Mouse (Mus musculus): ENCODE measurements at regions not wholly inside any gene's neighbourhood (a gene's known extent, or its start where the extent isn't known, plus 50 kb on each side); places are given as distances from the start of the nearest gene placed in this dataset.

- 98% methylated on average over 3 of the region's 3 CpGs for WGBS (ENCODE audit: missing documents)
- Histone ChIP-seq H3K27ac (no peak overlapping the region), H3K36me3 (ENCODE audit: inconsistent target) (no peaks in the 10 kb centered on the region), H3K4me3 (ENCODE audit: inconsistent target) (no peak overlapping the region), H3K79me2 (ENCODE audit: inconsistent target) (no peaks in the 10 kb centered on the region)
Measured at GRCm38 (mm10) chr9:61757806-61758205, 156.5 kb downstream of the Rplp1 start.

DNA sequence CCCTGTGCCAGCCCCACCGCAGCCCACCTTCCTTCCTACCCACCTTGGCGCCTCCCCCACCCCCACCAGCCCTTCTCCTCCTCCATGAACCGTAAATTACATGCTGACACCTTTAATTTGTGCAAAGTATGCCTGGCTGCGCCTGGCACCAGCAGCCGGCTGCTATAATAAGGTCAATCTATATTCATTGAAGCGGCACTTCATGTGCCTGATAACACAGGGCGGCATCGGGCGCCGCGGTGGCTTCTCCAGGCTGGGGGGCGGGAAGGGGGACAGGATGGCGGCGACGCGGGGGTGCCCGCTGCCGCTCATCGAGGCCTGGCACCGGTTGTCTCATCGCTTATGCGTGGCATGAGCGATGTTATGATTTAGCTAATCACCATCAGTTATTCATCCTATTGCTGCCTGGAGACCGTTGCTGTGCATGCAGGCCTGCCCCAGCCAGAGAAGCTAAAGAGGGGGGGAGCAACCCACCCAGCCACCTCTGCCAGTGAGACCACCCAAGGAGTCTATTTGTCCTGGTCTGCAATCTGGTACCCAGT is 157.5 kb downstream of the Rplp1 start:
- WGBS (ENCODE audit: missing documents) = 93% methylated on average over 24 of the region's 24 CpGs
- Histone ChIP-seq H3K27ac (no peak overlapping the region), H3K4me3 (ENCODE audit: inconsistent target) (no peak overlapping the region), H3K36me3 (ENCODE audit: inconsistent target) (no peaks in the 10 kb centered on the region), H3K79me2 (ENCODE audit: inconsistent target) (no peaks in the 10 kb centered on the region)

- Histone ChIP-seq H3K79me2 (ENCODE audit: inconsistent target) (no peaks in the 10 kb centered on the region), H3K36me3 (ENCODE audit: inconsistent target) (no peaks in the 10 kb centered on the region), H3K27ac (no peak overlapping the region), H3K4me3 (ENCODE audit: inconsistent target) (no peak overlapping the region)
- whole genome bisulfite sequencing (ENCODE audit: missing documents) = 91% methylated on average over 14 of the region's 15 CpGs
Measured at GRCm38 (mm10) chr9:61756224-61756800, 158.0 kb downstream of the Rplp1 start.

DNA sequence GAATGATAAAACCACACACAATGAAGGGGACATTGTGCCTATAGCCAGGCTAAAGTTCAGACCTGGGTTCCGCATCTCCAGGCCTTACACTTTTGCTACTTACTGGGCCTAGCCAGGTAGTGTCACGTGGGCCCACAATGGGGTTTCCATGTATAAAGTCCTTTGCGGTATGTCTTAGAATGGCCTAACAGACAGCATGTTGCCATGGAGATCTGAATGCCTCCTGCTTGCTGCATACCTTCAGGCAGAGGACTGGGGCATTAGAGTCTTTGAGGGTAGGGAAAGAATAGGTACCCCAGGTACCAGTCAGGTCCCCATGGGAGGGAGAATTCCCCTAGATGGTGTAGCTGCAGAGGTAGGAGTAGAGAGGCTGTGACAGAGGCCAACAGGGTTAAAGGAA is 159.0 kb downstream of the Rplp1 start:
- Histone ChIP-seq H3K36me3 (ENCODE audit: inconsistent target) (no peaks in the 10 kb centered on the region), H3K79me2 (ENCODE audit: inconsistent target) (no peaks in the 10 kb centered on the region), H3K27ac (no peak overlapping the region), H3K4me3 (ENCODE audit: inconsistent target) (no peak overlapping the region)
- 95% methylated on average over 3 of the region's 3 CpGs for WGBS (ENCODE audit: missing documents)

- H3K36me3 ChIP-seq (ENCODE audit: inconsistent target) = no peaks in the 10 kb centered on the region
- H3K4me3 ChIP-seq (ENCODE audit: inconsistent target) = no peak overlapping the region
- 9% methylated on average over 10 of the region's 10 CpGs for WGBS (ENCODE audit: missing documents)
- no peak overlapping the region for H3K27ac ChIP-seq
- H3K79me2 ChIP-seq (ENCODE audit: inconsistent target) = no peaks in the 10 kb centered on the region
Measured at GRCm38 (mm10) chr9:61753795-61754194, 160.5 kb downstream of the Rplp1 start.

DNA sequence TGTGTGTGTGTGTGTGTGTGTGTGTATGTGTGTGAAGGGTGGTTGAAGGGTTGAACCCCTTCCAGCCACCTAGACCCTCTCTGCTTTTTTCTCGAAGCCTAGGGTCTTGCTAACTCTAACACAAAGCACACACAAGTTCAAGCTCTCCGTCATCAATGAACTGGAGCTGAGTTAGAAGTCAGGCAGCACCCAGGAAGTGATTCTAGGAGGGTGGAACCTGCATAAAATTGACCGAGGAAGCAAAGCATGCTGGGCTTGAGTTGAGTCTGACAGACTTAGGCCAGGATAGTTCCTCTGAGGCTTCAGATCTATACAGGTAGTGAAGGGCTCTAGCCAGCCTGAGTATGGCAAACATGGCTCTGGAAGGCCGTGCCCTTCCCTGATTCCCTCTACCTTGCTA is 165.1 kb downstream of the Rplp1 start:
- WGBS (ENCODE audit: missing documents) = 92% methylated on average over 4 of the region's 4 CpGs
- H3K36me3 ChIP-seq (ENCODE audit: inconsistent target) = no peaks in the 10 kb centered on the region
- no peak overlapping the region for H3K4me3 ChIP-seq (ENCODE audit: inconsistent target)
- H3K79me2 ChIP-seq (ENCODE audit: inconsistent target) = no peaks in the 10 kb centered on the region
- H3K27ac ChIP-seq = no peak overlapping the region

GRCm38 (mm10) chr9:61748416-61748815 is 165.9 kb downstream of the Rplp1 start:
- Histone ChIP-seq H3K36me3 (ENCODE audit: inconsistent target) (no peaks in the 10 kb centered on the region), H3K4me3 (ENCODE audit: inconsistent target) (no peak overlapping the region), H3K79me2 (ENCODE audit: inconsistent target) (no peaks in the 10 kb centered on the region), H3K27ac (no peak overlapping the region)

DNA sequence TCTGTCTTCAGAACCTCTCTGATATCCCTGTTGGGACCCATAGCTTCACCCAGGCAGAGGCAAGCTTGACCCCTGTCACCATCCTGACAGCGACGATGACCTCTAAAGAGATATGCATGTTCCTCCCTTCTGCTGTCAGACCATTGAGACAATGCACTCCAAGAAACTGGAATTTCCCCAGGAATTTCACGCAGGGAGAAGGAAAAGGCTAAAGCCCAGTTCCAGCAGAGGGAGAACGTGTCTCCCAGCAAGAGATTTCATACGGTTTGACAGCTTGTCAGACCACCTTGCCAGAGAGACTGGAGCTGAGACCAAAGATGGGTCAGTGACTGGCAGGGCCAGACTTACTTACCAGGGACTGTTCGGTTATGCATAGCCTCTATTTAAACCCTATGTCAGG is 167.9 kb downstream of the Rplp1 start:
- H3K79me2 ChIP-seq (ENCODE audit: inconsistent target) = no peaks in the 10 kb centered on the region
- H3K4me3 ChIP-seq (ENCODE audit: inconsistent target) = no peak overlapping the region
- no peak overlapping the region for H3K27ac ChIP-seq
- H3K36me3 ChIP-seq (ENCODE audit: inconsistent target) = no peaks in the 10 kb centered on the region
- 68% methylated on average over 6 of the region's 6 CpGs for WGBS (ENCODE audit: missing documents)

GRCm38 (mm10) chr9:61745301-61745801 is 169.0 kb downstream of the Rplp1 start:
- WGBS (ENCODE audit: missing documents) = 94% methylated on average over 7 of the region's 7 CpGs
- Histone ChIP-seq H3K36me3 (ENCODE audit: inconsistent target) (no peaks in the 10 kb centered on the region), H3K79me2 (ENCODE audit: inconsistent target) (no peaks in the 10 kb centered on the region), H3K4me3 (ENCODE audit: inconsistent target) (no peak overlapping the region), H3K27ac (no peak overlapping the region)

DNA sequence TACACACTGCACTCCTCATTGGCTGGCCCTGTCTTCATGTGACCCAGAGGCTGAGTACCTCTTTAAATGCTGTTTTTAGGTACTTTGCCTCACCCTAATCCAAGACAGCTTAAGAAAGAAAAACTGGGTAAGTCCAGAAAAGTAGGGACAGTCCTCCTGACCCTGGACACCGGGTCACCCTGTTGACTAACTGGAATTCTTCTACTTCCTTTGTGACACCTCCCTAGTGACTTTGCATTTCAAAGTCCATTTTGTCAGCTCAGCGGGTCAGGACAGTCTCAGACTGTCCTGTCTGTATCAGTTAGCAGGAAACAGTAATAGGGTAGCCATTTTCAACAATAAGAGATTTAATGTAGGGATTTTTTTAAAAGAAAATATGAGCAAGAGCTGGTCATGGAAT is 180.8 kb downstream of the Rplp1 start:
- no peaks in the 10 kb centered on the region for H3K79me2 ChIP-seq (ENCODE audit: inconsistent target)
- WGBS (ENCODE audit: missing documents) = 74% methylated on average over 2 of the region's 2 CpGs
- H3K27ac ChIP-seq = no peak overlapping the region
- H3K4me3 ChIP-seq (ENCODE audit: inconsistent target) = no peak overlapping the region
- no peaks in the 10 kb centered on the region for H3K36me3 ChIP-seq (ENCODE audit: inconsistent target)

- H3K79me2 ChIP-seq (ENCODE audit: inconsistent target) = no peaks in the 10 kb centered on the region
- H3K27ac ChIP-seq = no peak overlapping the region
- WGBS (ENCODE audit: missing documents) = 99% methylated on average over 4 of the region's 4 CpGs
- H3K4me3 ChIP-seq (ENCODE audit: inconsistent target) = no peak overlapping the region
- no peaks in the 10 kb centered on the region for H3K36me3 ChIP-seq (ENCODE audit: inconsistent target)
Measured at GRCm38 (mm10) chr9:61732747-61733146, 181.6 kb downstream of the Rplp1 start.

- 97% methylated on average over 4 of the region's 4 CpGs for WGBS (ENCODE audit: missing documents)
- Histone ChIP-seq H3K79me2 (ENCODE audit: inconsistent target) (no peaks in the 10 kb centered on the region), H3K36me3 (ENCODE audit: inconsistent target) (no peaks in the 10 kb centered on the region), H3K27ac (no peak overlapping the region), H3K4me3 (ENCODE audit: inconsistent target) (no peak overlapping the region)
Measured at GRCm38 (mm10) chr9:61728115-61728514, 186.2 kb downstream of the Rplp1 start.

GRCm38 (mm10) chr9:61727651-61728050 is 186.7 kb downstream of the Rplp1 start:
- H3K36me3 ChIP-seq (ENCODE audit: inconsistent target) = no peaks in the 10 kb centered on the region
- no peaks in the 10 kb centered on the region for H3K79me2 ChIP-seq (ENCODE audit: inconsistent target)
- 96% methylated on average over 10 of the region's 10 CpGs for WGBS (ENCODE audit: missing documents)
- H3K27ac ChIP-seq = no peak overlapping the region
- H3K4me3 ChIP-seq (ENCODE audit: inconsistent target) = no peak overlapping the region

DNA sequence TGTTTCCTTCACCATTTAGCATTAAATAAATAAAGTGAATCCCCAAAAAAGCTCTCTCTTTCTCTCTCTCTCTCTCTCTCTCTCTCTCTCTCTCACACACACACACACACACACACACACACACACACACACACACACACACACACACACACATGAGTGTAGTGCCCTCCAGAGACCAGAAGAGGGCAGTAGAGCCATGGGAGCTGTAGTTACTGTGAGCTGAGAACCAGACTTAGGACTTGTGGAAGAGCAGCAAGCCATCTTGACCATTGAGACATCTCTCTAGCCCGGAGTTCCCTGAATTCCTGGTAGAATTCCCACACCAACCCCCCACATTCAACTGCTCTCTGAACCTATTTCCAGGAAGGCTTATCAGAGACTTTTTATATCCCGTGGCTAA is 190.3 kb downstream of the Rplp1 start:
- 100% methylated on average over 2 of the region's 2 CpGs for WGBS (ENCODE audit: missing documents)
- H3K36me3 ChIP-seq (ENCODE audit: inconsistent target) = no peaks in the 10 kb centered on the region
- H3K79me2 ChIP-seq (ENCODE audit: inconsistent target) = no peaks in the 10 kb centered on the region
- H3K27ac ChIP-seq = no peak overlapping the region
- H3K4me3 ChIP-seq (ENCODE audit: inconsistent target) = no peak overlapping the region

- Histone ChIP-seq H3K4me3 (ENCODE audit: inconsistent target) (no peak overlapping the region), H3K36me3 (ENCODE audit: inconsistent target) (no peaks in the 10 kb centered on the region), H3K27ac (no peak overlapping the region), H3K79me2 (ENCODE audit: inconsistent target) (no peaks in the 10 kb centered on the region)
- WGBS (ENCODE audit: missing documents) = 64% methylated on average over 8 of the region's 8 CpGs
Measured at GRCm38 (mm10) chr9:61723021-61723581, 191.2 kb downstream of the Rplp1 start.

GRCm38 (mm10) chr9:61721851-61722250 is 192.5 kb downstream of the Rplp1 start:
- H3K36me3 ChIP-seq (ENCODE audit: inconsistent target) = no peaks in the 10 kb centered on the region
- H3K79me2 ChIP-seq (ENCODE audit: inconsistent target) = no peaks in the 10 kb centered on the region
- no peak overlapping the region for H3K27ac ChIP-seq
- 96% methylated on average over 5 of the region's 5 CpGs for WGBS (ENCODE audit: missing documents)
- no peak overlapping the region for H3K4me3 ChIP-seq (ENCODE audit: inconsistent target)

Measured in macrophage (primary cell).